Mouse (Mus musculus): Measurements from ENCODE around the gene Wwox.

- no peak for TF ChIP-seq E2F4 (IDR thresholded peaks at IDR 0.05; ENCODE audit: borderline replicate concordance, low read depth, low read length)
- no peak for TF ChIP-seq POLR2AphosphoS2 (IDR thresholded peaks at IDR 0.05; ENCODE audit: low read length)
- no peak for TF ChIP-seq BHLHE40 (IDR thresholded peaks at IDR 0.05; ENCODE audit: borderline replicate concordance, low read depth, low read length)
- no peak for TF ChIP-seq CTCF (IDR thresholded peaks at IDR 0.05 in 2 of 3, conservative IDR thresholded peaks at IDR 0.05 in 1 of 3; ENCODE audit: control insufficient read depth in 1 of 3, insufficient read depth in 1 of 3, low read depth in 2 of 3, low read length in 3 of 3, poor library complexity in 1 of 3, severe bottlenecking in 1 of 3)
- TF ChIP-seq JUND (IDR thresholded peaks at IDR 0.05; ENCODE audit: low read depth, low read length), result no peak
- TF ChIP-seq POLR2A (IDR thresholded peaks at IDR 0.05; ENCODE audit: control insufficient read depth in 1 of 2, insufficient read depth in 1 of 2, low read depth in 1 of 2, low read length in 2 of 2, poor library complexity in 1 of 2), result no peak
- no peak for TF ChIP-seq ZNF384 (IDR thresholded peaks at IDR 0.05; ENCODE audit: low read depth, low read length)
- no peak for TF ChIP-seq GABPA (IDR thresholded peaks at IDR 0.05; ENCODE audit: low read depth, low read length)
- no peak for TF ChIP-seq CHD2 (IDR thresholded peaks at IDR 0.05; ENCODE audit: low read length)
- no peak for TF ChIP-seq EP300 (IDR thresholded peaks at IDR 0.05; ENCODE audit: low read depth in 1 of 2, low read length in 2 of 2)
- no peak for TF ChIP-seq NELFE (IDR thresholded peaks at IDR 0.05; ENCODE audit: low read depth, low read length)
Observed at GRCm38 (mm10) chr8:115157977-115158720, 718.7 kb downstream of the Wwox start.
